Mouse (Mus musculus): Measurements from ENCODE around the gene Srm. TPM values are rescaled to one million over a fixed set of nuclear protein-coding genes. Genes with fewer than 3 reads are reported as not detected.

Gene Srm
- polyA plus RNA-seq, 1 experiment from 2014 or later: 159 TPM

- Histone ChIP-seq H3K4me3 (no peak overlapping the region), H3K36me3 (peaks cover 16% of the 10 kb centered on the region), H3K9me3 (no peaks in the 10 kb centered on the region), H3K9ac (no peak overlapping the region), H3K27ac (replicated peaks) (no peak overlapping the region), H3K4me1 (replicated peaks) (no peaks in the 10 kb centered on the region), H3K4me2 (no peak overlapping the region), H3K27me3 (no peaks in the 10 kb centered on the region)
- WGBS: 70% methylated on average over 10 of the region's 10 CpGs
- ATAC-seq (ENCODE audit: low read depth): peak; percentile 17; the same call in 1 of the 2 replicates
These were observed 12.3 kb downstream of the Srm start for GRCm38 (mm10) chr4:148603376-148604139.

GRCm38 (mm10) chr4:148604141-148604540, 12.8 kb downstream of the Srm start:
- ATAC-seq (ENCODE audit: low read depth): no peak
- WGBS: 82% methylated on average over 7 of the region's 7 CpGs

GRCm38 (mm10) chr4:148604541-148605165, 13.3 kb downstream of the Srm start:
- 88% methylated on average over 3 of the region's 3 CpGs for WGBS
- Histone ChIP-seq H3K9me3 (no peaks in the 10 kb centered on the region), H3K36me3 (peaks cover 6% of the 10 kb centered on the region; the same call in 1 of the 2 replicates), H3K27me3 (no peaks in the 10 kb centered on the region), H3K4me2 (no peak overlapping the region), H3K9ac (no peak overlapping the region), H3K4me1 (replicated peaks) (no peaks in the 10 kb centered on the region), H3K4me3 (no peak overlapping the region), H3K27ac (replicated peaks) (no peak overlapping the region)
- no peak for ATAC-seq (ENCODE audit: low read depth)

More at GRCm38 (mm10) chr4:148604141-148604540, 12.8 kb downstream of the Srm start:
- Histone ChIP-seq H3K27me3 (no peaks in the 10 kb centered on the region), H3K9ac (no peak overlapping the region), H3K4me3 (no peak overlapping the region), H3K27ac (replicated peaks) (no peak overlapping the region), H3K4me2 (no peak overlapping the region), H3K36me3 (peaks cover 11% of the 10 kb centered on the region), H3K9me3 (no peaks in the 10 kb centered on the region), H3K4me1 (replicated peaks) (no peaks in the 10 kb centered on the region)

GRCm38 (mm10) chr4:148607758-148608157, 16.5 kb downstream of the Srm start:
- no peak overlapping the region for H3K4me3 ChIP-seq
- no peaks in the 10 kb centered on the region for H3K9me3 ChIP-seq
- H3K36me3 ChIP-seq: peaks cover 12% of the 10 kb centered on the region; the same call in 1 of the 2 replicates
- H3K4me1 ChIP-seq (replicated peaks): peaks cover 3% of the 10 kb centered on the region
- no peak for ATAC-seq (ENCODE audit: low read depth)
- no peaks in the 10 kb centered on the region for H3K27me3 ChIP-seq
- H3K9ac ChIP-seq: no peak overlapping the region
- no peak overlapping the region for H3K27ac ChIP-seq (replicated peaks)
- no peak overlapping the region for H3K4me2 ChIP-seq
- 28% methylated on average over 5 of the region's 5 CpGs for WGBS

GRCm38 (mm10) chr4:148609805-148610204, 18.5 kb downstream of the Srm start:
- Histone ChIP-seq H3K27ac (replicated peaks) (no peak overlapping the region), H3K9ac (no peak overlapping the region), H3K4me3 (no peak overlapping the region), H3K4me1 (replicated peaks) (peaks cover 22% of the 10 kb centered on the region), H3K4me2 (no peak overlapping the region), H3K9me3 (no peaks in the 10 kb centered on the region), H3K27me3 (no peaks in the 10 kb centered on the region), H3K36me3 (peaks cover 26% of the 10 kb centered on the region)
- WGBS: 86% methylated on average over 5 of the region's 5 CpGs
- no peak for ATAC-seq (ENCODE audit: low read depth)

- Histone ChIP-seq H3K9ac (no peak overlapping the region), H3K9me3 (no peaks in the 10 kb centered on the region), H3K27ac (replicated peaks) (no peak overlapping the region), H3K4me3 (no peak overlapping the region), H3K4me2 (no peak overlapping the region), H3K27me3 (no peaks in the 10 kb centered on the region), H3K36me3 (peaks cover 36% of the 10 kb centered on the region), H3K4me1 (replicated peaks) (peaks cover 25% of the 10 kb centered on the region)
- no peak for ATAC-seq (ENCODE audit: low read depth)
- 72% methylated on average over 5 of the region's 5 CpGs for WGBS
These were observed 19.5 kb downstream of the Srm start for GRCm38 (mm10) chr4:148610631-148611364.

- no peak overlapping the region for H3K9ac ChIP-seq
- no peak overlapping the region for H3K4me2 ChIP-seq
- H3K9me3 ChIP-seq: no peaks in the 10 kb centered on the region
- H3K36me3 ChIP-seq: peaks cover 47% of the 10 kb centered on the region
- ATAC-seq (ENCODE audit: low read depth): peak; percentile 38; the same call in 1 of the 2 replicates
- H3K27me3 ChIP-seq: no peaks in the 10 kb centered on the region
- H3K4me1 ChIP-seq (replicated peaks): peaks cover 25% of the 10 kb centered on the region
- H3K4me3 ChIP-seq: no peak overlapping the region
- peak overlapping the region; percentile 54; the same call in 1 of the 2 replicates for H3K27ac ChIP-seq (replicated peaks)
- 29% methylated on average over 4 of the region's 4 CpGs for WGBS
These were observed 21.3 kb downstream of the Srm start for GRCm38 (mm10) chr4:148612557-148612956.

- H3K27me3 ChIP-seq: no peaks in the 10 kb centered on the region
- no peak; the same call in 1 of the 2 replicates for ATAC-seq (ENCODE audit: low read depth)
- no peak overlapping the region for H3K4me3 ChIP-seq
- H3K36me3 ChIP-seq: peaks cover 55% of the 10 kb centered on the region
- H3K4me1 ChIP-seq (replicated peaks): peaks cover 25% of the 10 kb centered on the region
- no peak overlapping the region for H3K4me2 ChIP-seq
- WGBS: 41% methylated on average over 9 of the region's 9 CpGs
- H3K27ac ChIP-seq (replicated peaks): 0 out of 2 replicates have a peak overlapping the region, but pooled peaks have one; percentile 38
- no peaks in the 10 kb centered on the region for H3K9me3 ChIP-seq
- H3K9ac ChIP-seq: no peak overlapping the region
These were observed 22.4 kb downstream of the Srm start for GRCm38 (mm10) chr4:148613738-148614137.

- Histone ChIP-seq H3K27me3 (no peaks in the 10 kb centered on the region), H3K4me3 (no peak overlapping the region), H3K27ac (replicated peaks) (no peak overlapping the region), H3K9me3 (no peaks in the 10 kb centered on the region), H3K36me3 (peaks cover 92% of the 10 kb centered on the region), H3K9ac (no peak overlapping the region), H3K4me1 (replicated peaks) (peaks cover 32% of the 10 kb centered on the region), H3K4me2 (no peak overlapping the region)
- no peak for ATAC-seq (ENCODE audit: low read depth)
- WGBS: 81% methylated on average over 1 of the region's 1 CpGs
These were observed 28.5 kb downstream of the Srm start for GRCm38 (mm10) chr4:148619805-148620204.

GRCm38 (mm10) chr4:148620718-148621117, 29.4 kb downstream of the Srm start:
- Histone ChIP-seq H3K4me1 (replicated peaks) (peaks cover 38% of the 10 kb centered on the region), H3K27ac (replicated peaks) (no peak overlapping the region), H3K9me3 (no peaks in the 10 kb centered on the region), H3K4me3 (no peak overlapping the region), H3K4me2 (no peak overlapping the region), H3K27me3 (no peaks in the 10 kb centered on the region), H3K9ac (no peak overlapping the region), H3K36me3 (peaks cover 87% of the 10 kb centered on the region)
- ATAC-seq (ENCODE audit: low read depth): no peak
- WGBS: 96% methylated on average over 1 of the region's 1 CpGs

- Histone ChIP-seq H3K4me2 (no peak overlapping the region), H3K36me3 (peaks cover 70% of the 10 kb centered on the region), H3K4me3 (no peak overlapping the region), H3K27me3 (no peaks in the 10 kb centered on the region), H3K9ac (no peak overlapping the region), H3K9me3 (no peaks in the 10 kb centered on the region), H3K4me1 (replicated peaks) (peaks cover 43% of the 10 kb centered on the region), H3K27ac (replicated peaks) (no peak overlapping the region)
- 97% methylated on average over 4 of the region's 4 CpGs for WGBS
- no peak for ATAC-seq (ENCODE audit: low read depth)
These were observed 31.2 kb downstream of the Srm start for GRCm38 (mm10) chr4:148622485-148622884.

- ATAC-seq (ENCODE audit: low read depth): no peak
- 91% methylated on average over 4 of the region's 4 CpGs for WGBS
These were observed 32.3 kb downstream of the Srm start for GRCm38 (mm10) chr4:148623609-148624008.

More at GRCm38 (mm10) chr4:148623609-148624008, 32.3 kb downstream of the Srm start:
- Histone ChIP-seq H3K4me3 (no peak overlapping the region), H3K27ac (replicated peaks) (no peak overlapping the region), H3K36me3 (peaks cover 62% of the 10 kb centered on the region), H3K9me3 (no peaks in the 10 kb centered on the region), H3K27me3 (no peaks in the 10 kb centered on the region), H3K9ac (no peak overlapping the region), H3K4me2 (no peak overlapping the region), H3K4me1 (replicated peaks) (peaks cover 43% of the 10 kb centered on the region)

All from neural tube, embryonic 13.5 days (tissue).